Mouse (Mus musculus): ENCODE results near the gene Mpped2.

DNA sequence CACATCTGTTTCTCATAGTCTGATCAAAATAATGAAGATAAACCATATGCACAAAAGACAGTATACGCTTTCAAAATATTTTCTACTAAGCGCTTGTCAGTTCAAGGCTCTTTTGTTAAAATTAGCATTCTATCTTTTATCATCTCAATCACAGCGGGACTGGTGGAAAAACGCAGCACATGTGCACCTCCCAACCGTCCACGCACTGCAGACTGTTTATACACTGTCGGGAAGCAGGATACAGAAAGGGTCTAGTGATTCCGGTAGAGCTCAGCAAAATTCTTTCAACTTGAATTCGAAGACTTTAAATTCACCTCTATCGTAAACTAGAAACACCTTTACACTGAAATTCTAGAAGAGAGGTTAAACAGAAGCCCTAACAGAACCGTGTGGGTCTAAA, 27.8 kb upstream of the Mpped2 start:
- TF ChIP-seq POLR2A (IDR thresholded peaks at IDR 0.05; ENCODE audit: control insufficient read depth, extremely low read depth, insufficient read depth, low read length, poor library complexity) (no peak), CTCF (IDR thresholded peaks at IDR 0.05; ENCODE audit: borderline replicate concordance, control insufficient read depth, extremely low read depth, insufficient read depth, low read length, poor library complexity) (no peak)

Data from thymus, adult 2 months (tissue).